22 mouse cellular contexts compared by ENCODE assay signal in genomic region chr6:113920466-113920865, GRCm38 (mm10).
"Had no signal": no experiment of that assay in that cellular context is flagged by ENCODE, and none has a peak within 500 bp of the region (broad histone marks: within the 10 kb centered on the region; RNA-seq: fewer than 3 reads in every experiment).

No protein-coding gene starts in this region.

- DNase-seq: heart, postnatal 10 days; heart, postnatal 14 days; heart, postnatal 36 days; heart, postnatal 4 days; kidney, adult 11 months; kidney, adult 18-20 months; kidney, adult 2 months; kidney, adult 8-10 months; kidney, adult 9 months; kidney, postnatal 10 days; kidney, postnatal 14 days; kidney, postnatal 25 days; kidney, postnatal 36 days; kidney, postnatal 4 days; layer of hippocampus, adult 9-11 months; layer of hippocampus, postnatal 36 days had no signal

- ATAC-seq: hindbrain, embryonic 16.5 days; hindbrain, postnatal 0 days; inflammation-experienced regulatory T-cells, adult 6 months; intestine, embryonic 15.5 days; intestine, embryonic 16.5 days; intestine, postnatal 0 days had no signal
